Mouse (Mus musculus) c-Kit-positive CD71-negative TER-119-negative erythroid progenitor cells, embryonic 14.5 days (primary cell): ENCODE results near the gene Smarcc2.
"Not testable (repeated sequence)": the region's sequence is repeated elsewhere in the genome, so short reads cannot be mapped to it uniquely, and the experiment has no call there.

Experiments used
- DNase-seq: peaks from one replicate; pipeline ENCODE4 v3.0.0-alpha.2; 2013; ENCODE audit warnings: low read depth

Smarcc2 gene

GRCm38 (mm10) chr10:128493695-128494666 is 34.9 kb downstream of the Smarcc2 start, which contains the start of gene Myl6:
TSS of gene Myl6 (minus strand) at chr10:128494145.
- peak; percentile 99 for DNase-seq

GRCm38 (mm10) chr10:128494667-128495245 is 35.7 kb downstream of the Smarcc2 start:
- DNase-seq: no peak

- no peak for DNase-seq
Observed at GRCm38 (mm10) chr10:128495270-128495669, 36.2 kb downstream of the Smarcc2 start.

GRCm38 (mm10) chr10:128495903-128496302 is 36.9 kb downstream of the Smarcc2 start:
- no peak for DNase-seq

GRCm38 (mm10) chr10:128496509-128497077 is 37.5 kb downstream of the Smarcc2 start:
- no peak for DNase-seq

- no peak for DNase-seq
Observed at GRCm38 (mm10) chr10:128497134-128497737, 38.2 kb downstream of the Smarcc2 start.

- DNase-seq: peak; percentile 94
Observed at GRCm38 (mm10) chr10:128498590-128498989, 39.5 kb downstream of the Smarcc2 start, which contains the start of gene Myl6b. TSS of gene Myl6b (minus strand) at chr10:128498685.

GRCm38 (mm10) chr10:128499116-128499671 is 40.1 kb downstream of the Smarcc2 start:
- no peak for DNase-seq

GRCm38 (mm10) chr10:128502341-128502740 is 43.3 kb downstream of the Smarcc2 start:
- DNase-seq: no peak

GRCm38 (mm10) chr10:128503532-128503931 is 44.5 kb downstream of the Smarcc2 start:
- no peak for DNase-seq

- DNase-seq: no peak
Observed at GRCm38 (mm10) chr10:128504012-128504411, 45.0 kb downstream of the Smarcc2 start.

GRCm38 (mm10) chr10:128504641-128505370 is 45.8 kb downstream of the Smarcc2 start:
- DNase-seq: peak; percentile 34

- not testable (repeated sequence) for DNase-seq
Observed at GRCm38 (mm10) chr10:128505371-128505667, 46.3 kb downstream of the Smarcc2 start.

GRCm38 (mm10) chr10:128505974-128506373 is 46.9 kb downstream of the Smarcc2 start:
- no peak for DNase-seq

- no peak for DNase-seq
Observed at GRCm38 (mm10) chr10:128508260-128508659, 49.2 kb downstream of the Smarcc2 start.

GRCm38 (mm10) chr10:128509203-128509602 is 50.2 kb downstream of the Smarcc2 start:
- no peak for DNase-seq

GRCm38 (mm10) chr10:128509831-128510230 is 50.8 kb downstream of the Smarcc2 start:
- no peak for DNase-seq

- DNase-seq: no peak
Observed at GRCm38 (mm10) chr10:128510301-128510700, 51.3 kb downstream of the Smarcc2 start.

- no peak for DNase-seq
Observed at GRCm38 (mm10) chr10:128511189-128511588, 52.1 kb downstream of the Smarcc2 start.

GRCm38 (mm10) chr10:128511761-128512160 is 52.7 kb downstream of the Smarcc2 start:
- DNase-seq: no peak

GRCm38 (mm10) chr10:128515044-128515443 is 56.0 kb downstream of the Smarcc2 start:
- no peak for DNase-seq
